Mouse (Mus musculus): ENCODE data around the gene Tmem107. TPM values are rescaled to one million over a fixed set of nuclear protein-coding genes. Genes with fewer than 3 reads are reported as not detected.

The Tmem107 gene
- polyA plus RNA-seq, 1 experiment = 41.7 TPM

- no peak for TF ChIP-seq POLR2A (IDR thresholded peaks at IDR 0.05; ENCODE audit: low read depth, low read length)
- no peak for TF ChIP-seq CTCF (conservative IDR thresholded peaks at IDR 0.05; ENCODE audit: insufficient read depth, insufficient read length, low read depth, low read length)
- H3K27ac ChIP-seq (ENCODE audit: insufficient read depth, low read depth, low read length) = no peak overlapping the region
- WGBS = 91% methylated on average over 13 of the region's 13 CpGs
- no peaks in the 10 kb centered on the region for H3K4me1 ChIP-seq (ENCODE audit: control insufficient read depth, insufficient read depth, low read length)
- H3K36me3 ChIP-seq (ENCODE audit: control insufficient read depth, insufficient read depth, low read length) = peaks cover 21% of the 10 kb centered on the region
- no peak for DNase-seq
- no peak overlapping the region for H3K4me3 ChIP-seq (ENCODE audit: insufficient read depth, low read depth, low read length)
- H3K27me3 ChIP-seq (replicated peaks; ENCODE audit: control insufficient read depth, insufficient read depth, low read length) = no peaks in the 10 kb centered on the region
Measured at GRCm38 (mm10) chr11:69109032-69109900, 38.7 kb downstream of the Tmem107 start.

GRCm38 (mm10) chr11:69110319-69111046 is 39.9 kb downstream of the Tmem107 start:
- DNase-seq = peak; percentile 94
- no peak for TF ChIP-seq POLR2A (IDR thresholded peaks at IDR 0.05; ENCODE audit: low read depth, low read length)
- TF ChIP-seq CTCF (conservative IDR thresholded peaks at IDR 0.05; ENCODE audit: insufficient read depth, insufficient read length, low read depth, low read length) = no peak
- Histone ChIP-seq H3K27me3 (replicated peaks; ENCODE audit: control insufficient read depth, insufficient read depth, low read length) (no peaks in the 10 kb centered on the region), H3K4me1 (ENCODE audit: control insufficient read depth, insufficient read depth, low read length) (no peaks in the 10 kb centered on the region), H3K4me3 (ENCODE audit: insufficient read depth, low read depth, low read length) (peak overlapping the region; percentile 10; the same call in 1 of the 2 replicates), H3K36me3 (ENCODE audit: control insufficient read depth, insufficient read depth, low read length) (peaks cover 16% of the 10 kb centered on the region), H3K27ac (ENCODE audit: insufficient read depth, low read depth, low read length) (no peak overlapping the region)
- WGBS = 6% methylated on average over 30 of the region's 30 CpGs

GRCm38 (mm10) chr11:69111051-69111810 is 40.6 kb downstream of the Tmem107 start:
- H3K4me1 ChIP-seq (ENCODE audit: control insufficient read depth, insufficient read depth, low read length) = no peaks in the 10 kb centered on the region
- no peak overlapping the region for H3K27ac ChIP-seq (ENCODE audit: insufficient read depth, low read depth, low read length)
- WGBS = 19% methylated on average over 21 of the region's 21 CpGs
- H3K36me3 ChIP-seq (ENCODE audit: control insufficient read depth, insufficient read depth, low read length) = peaks cover 14% of the 10 kb centered on the region
- H3K27me3 ChIP-seq (replicated peaks; ENCODE audit: control insufficient read depth, insufficient read depth, low read length) = no peaks in the 10 kb centered on the region
- peak overlapping the region; percentile 10; the same call in 1 of the 2 replicates for H3K4me3 ChIP-seq (ENCODE audit: insufficient read depth, low read depth, low read length)
- no peak for DNase-seq
- TF ChIP-seq POLR2A (IDR thresholded peaks at IDR 0.05; ENCODE audit: low read depth, low read length) (no peak), CTCF (conservative IDR thresholded peaks at IDR 0.05; ENCODE audit: insufficient read depth, insufficient read length, low read depth, low read length) (no peak)

- H3K4me1 ChIP-seq (ENCODE audit: control insufficient read depth, insufficient read depth, low read length) = no peaks in the 10 kb centered on the region
- no peak overlapping the region for H3K4me3 ChIP-seq (ENCODE audit: insufficient read depth, low read depth, low read length)
- TF ChIP-seq CTCF (conservative IDR thresholded peaks at IDR 0.05; ENCODE audit: insufficient read depth, insufficient read length, low read depth, low read length) (no peak), POLR2A (IDR thresholded peaks at IDR 0.05; ENCODE audit: low read depth, low read length) (no peak)
- no peaks in the 10 kb centered on the region for H3K27me3 ChIP-seq (replicated peaks; ENCODE audit: control insufficient read depth, insufficient read depth, low read length)
- no peak for DNase-seq
- H3K27ac ChIP-seq (ENCODE audit: insufficient read depth, low read depth, low read length) = no peak overlapping the region
- 80% methylated on average over 4 of the region's 4 CpGs for WGBS
- peaks cover 12% of the 10 kb centered on the region for H3K36me3 ChIP-seq (ENCODE audit: control insufficient read depth, insufficient read depth, low read length)
Measured at GRCm38 (mm10) chr11:69111865-69112264, 41.3 kb downstream of the Tmem107 start.

- Histone ChIP-seq H3K36me3 (ENCODE audit: control insufficient read depth, insufficient read depth, low read length) (peaks cover 2% of the 10 kb centered on the region; the same call in 1 of the 2 replicates), H3K27ac (ENCODE audit: insufficient read depth, low read depth, low read length) (no peak overlapping the region), H3K4me1 (ENCODE audit: control insufficient read depth, insufficient read depth, low read length) (0 out of 2 replicates have a peak, but pooled peaks cover 5% of the 10 kb centered on the region), H3K4me3 (ENCODE audit: insufficient read depth, low read depth, low read length) (no peak overlapping the region), H3K27me3 (replicated peaks; ENCODE audit: control insufficient read depth, insufficient read depth, low read length) (no peaks in the 10 kb centered on the region)
- 82% methylated on average over 3 of the region's 3 CpGs for WGBS
- DNase-seq = no peak
- TF ChIP-seq POLR2A (IDR thresholded peaks at IDR 0.05; ENCODE audit: low read depth, low read length) = no peak
- no peak for TF ChIP-seq CTCF (conservative IDR thresholded peaks at IDR 0.05; ENCODE audit: insufficient read depth, insufficient read length, low read depth, low read length)
Measured at GRCm38 (mm10) chr11:69114018-69114417, 43.4 kb downstream of the Tmem107 start.

- DNase-seq = no peak
- H3K36me3 ChIP-seq (ENCODE audit: control insufficient read depth, insufficient read depth, low read length) = no peaks in the 10 kb centered on the region
- WGBS = 81% methylated on average over 3 of the region's 3 CpGs
- no peak overlapping the region for H3K4me3 ChIP-seq (ENCODE audit: insufficient read depth, low read depth, low read length)
- 0 out of 2 replicates have a peak, but pooled peaks cover 8% of the 10 kb centered on the region for H3K4me1 ChIP-seq (ENCODE audit: control insufficient read depth, insufficient read depth, low read length)
- H3K27me3 ChIP-seq (replicated peaks; ENCODE audit: control insufficient read depth, insufficient read depth, low read length) = no peaks in the 10 kb centered on the region
- no peak for TF ChIP-seq CTCF (conservative IDR thresholded peaks at IDR 0.05; ENCODE audit: insufficient read depth, insufficient read length, low read depth, low read length)
- TF ChIP-seq POLR2A (IDR thresholded peaks at IDR 0.05; ENCODE audit: low read depth, low read length) = no peak
- no peak overlapping the region for H3K27ac ChIP-seq (ENCODE audit: insufficient read depth, low read depth, low read length)
Measured at GRCm38 (mm10) chr11:69114621-69115020, 44.0 kb downstream of the Tmem107 start.
